Mouse (Mus musculus): ENCODE data around the gene Ccdc13.

The Ccdc13 gene

GRCm38 (mm10) chr9:121838829-121839621 lies at the start of gene Ccdc13:
Gene Ccdc13 (minus strand): TSS chr9:121839461.
- no peak for ATAC-seq (ENCODE audit: insufficient number of reproducible peaks, low FRiP score, low TSS enrichment)

- ATAC-seq (ENCODE audit: insufficient number of reproducible peaks, low FRiP score, low TSS enrichment): no peak
These were observed 42.8 kb upstream of the Ccdc13 start for GRCm38 (mm10) chr9:121882015-121882457.

GRCm38 (mm10) chr9:121881301-121881700 lies 42.0 kb upstream of the Ccdc13 start:
- ATAC-seq (ENCODE audit: insufficient number of reproducible peaks, low FRiP score, low TSS enrichment): no peak

- no peak for ATAC-seq (ENCODE audit: insufficient number of reproducible peaks, low FRiP score, low TSS enrichment)
These were observed 41.6 kb upstream of the Ccdc13 start for GRCm38 (mm10) chr9:121880840-121881239.

GRCm38 (mm10) chr9:121877052-121877740 lies 37.9 kb upstream of the Ccdc13 start:
- ATAC-seq (ENCODE audit: insufficient number of reproducible peaks, low FRiP score, low TSS enrichment): 0 out of 2 replicates have a peak, but pooled peaks have one; percentile 64

GRCm38 (mm10) chr9:121873578-121873977 lies 34.3 kb upstream of the Ccdc13 start:
- no peak for ATAC-seq (ENCODE audit: insufficient number of reproducible peaks, low FRiP score, low TSS enrichment)

- no peak for ATAC-seq (ENCODE audit: insufficient number of reproducible peaks, low FRiP score, low TSS enrichment)
These were observed 32.9 kb upstream of the Ccdc13 start for GRCm38 (mm10) chr9:121872062-121872683.

- ATAC-seq (ENCODE audit: insufficient number of reproducible peaks, low FRiP score, low TSS enrichment): no peak
These were observed 30.8 kb upstream of the Ccdc13 start for GRCm38 (mm10) chr9:121869973-121870515.

GRCm38 (mm10) chr9:121869432-121869831 lies 30.2 kb upstream of the Ccdc13 start:
- no peak for ATAC-seq (ENCODE audit: insufficient number of reproducible peaks, low FRiP score, low TSS enrichment)

GRCm38 (mm10) chr9:121868236-121868635 lies 29.0 kb upstream of the Ccdc13 start:
- ATAC-seq (ENCODE audit: insufficient number of reproducible peaks, low FRiP score, low TSS enrichment): no peak

- ATAC-seq (ENCODE audit: insufficient number of reproducible peaks, low FRiP score, low TSS enrichment): no peak
These were observed 28.4 kb upstream of the Ccdc13 start for GRCm38 (mm10) chr9:121867632-121868031.

GRCm38 (mm10) chr9:121865425-121866008 lies 26.3 kb upstream of the Ccdc13 start:
- ATAC-seq (ENCODE audit: insufficient number of reproducible peaks, low FRiP score, low TSS enrichment): no peak

- ATAC-seq (ENCODE audit: insufficient number of reproducible peaks, low FRiP score, low TSS enrichment): no peak
These were observed 25.6 kb upstream of the Ccdc13 start for GRCm38 (mm10) chr9:121864837-121865236.

- ATAC-seq (ENCODE audit: insufficient number of reproducible peaks, low FRiP score, low TSS enrichment): no peak
These were observed 21.7 kb upstream of the Ccdc13 start for GRCm38 (mm10) chr9:121860921-121861320.

GRCm38 (mm10) chr9:121859345-121859744 lies 20.1 kb upstream of the Ccdc13 start:
- ATAC-seq (ENCODE audit: insufficient number of reproducible peaks, low FRiP score, low TSS enrichment): no peak

- no peak for ATAC-seq (ENCODE audit: insufficient number of reproducible peaks, low FRiP score, low TSS enrichment)
These were observed 18.9 kb upstream of the Ccdc13 start, which contains the start of gene Higd1a for GRCm38 (mm10) chr9:121858153-121858488. Gene Higd1a (minus strand): TSS chr9:121858362.

GRCm38 (mm10) chr9:121857474-121858152 lies 18.4 kb upstream of the Ccdc13 start:
- peak; percentile 97 for ATAC-seq (ENCODE audit: insufficient number of reproducible peaks, low FRiP score, low TSS enrichment)

GRCm38 (mm10) chr9:121856649-121857416 lies 17.6 kb upstream of the Ccdc13 start:
- ATAC-seq (ENCODE audit: insufficient number of reproducible peaks, low FRiP score, low TSS enrichment): peak; percentile 28; the same call in 1 of the 2 replicates

- ATAC-seq (ENCODE audit: insufficient number of reproducible peaks, low FRiP score, low TSS enrichment): no peak
These were observed 15.0 kb upstream of the Ccdc13 start for GRCm38 (mm10) chr9:121854246-121854645.

All from cerebellum, adult (tissue).